Mouse (Mus musculus) leukemia stem cell, adult 10-12 weeks (primary cell): Measurements from ENCODE around the gene Olfr654. TPM values are rescaled to one million over a fixed set of nuclear protein-coding genes. Genes with fewer than 3 reads are reported as not detected.

ENCODE experiments used
- polyA plus RNA-seq: library from polyadenylated mRNA; stranded (reverse); fragments of >175 nt; gene quantifications from 2 replicates; pipeline ENCODE4 v1.2.3, GENCODE M21; 2012; ENCODE audit warnings: low replicate concordance

Olfr654 gene
- not detected in 2 replicates for polyA plus RNA-seq

GRCm38 (mm10) chr7:104586725-104587124, at the start of gene Olfr654:
TSS of gene Olfr654 (plus strand) at chr7:104587025.

GRCm38 (mm10) chr7:104549833-104550232, 37.0 kb upstream of the Olfr654 start, which contains the start of gene Olfr651:
TSS of gene Olfr651 (plus strand) at chr7:104550133.

GRCm38 (mm10) chr7:104560601-104561000, 26.2 kb upstream of the Olfr654 start, which contains the start of gene Olfr652:
TSS of gene Olfr652 (plus strand) at chr7:104560901.

GRCm38 (mm10) chr7:104577014-104577413, 9.8 kb upstream of the Olfr654 start, which contains the start of gene Olfr653:
TSS of gene Olfr653 (plus strand) at chr7:104577314.

GRCm38 (mm10) chr7:104601679-104602078, 14.9 kb downstream of the Olfr654 start, which contains the start of gene Olfr655:
TSS of gene Olfr655 (minus strand) at chr7:104601779.

GRCm38 (mm10) chr7:104613655-104614054, 26.8 kb downstream of the Olfr654 start, which contains the start of gene Olfr656:
TSS of gene Olfr656 (plus strand) at chr7:104613955.

GRCm38 (mm10) chr7:104624494-104624893, 37.7 kb downstream of the Olfr654 start, which contains the start of gene Olfr657:
TSS of gene Olfr657 (plus strand) at chr7:104624794.

Other genes with a start within 250 kb of the Olfr654 start
- 0.66 and 2.8 TPM in 2 replicates for gene Trim12c, start 233.7 kb upstream of the Olfr654 start, polyA plus RNA-seq
- not detected in 2 replicates for gene Trim30b, start 217.1 kb upstream of the Olfr654 start, polyA plus RNA-seq
- gene Trim30c, start 186.2 kb upstream of the Olfr654 start, polyA plus RNA-seq: not detected in 2 replicates
- 3.5 and 5.4 TPM in 2 replicates for gene Trim30a, start 121.8 kb upstream of the Olfr654 start, polyA plus RNA-seq
- gene Trim30d, start 79.2 kb upstream of the Olfr654 start, polyA plus RNA-seq: 0.28 TPM in 1 of 2 replicates, not detected in the other
- gene Olfr651, start 36.9 kb upstream of the Olfr654 start, polyA plus RNA-seq: not detected in 2 replicates
- gene Olfr652, start 26.1 kb upstream of the Olfr654 start, polyA plus RNA-seq: not detected in 2 replicates
- gene Olfr653, start 9.7 kb upstream of the Olfr654 start, polyA plus RNA-seq: not detected in 2 replicates
- not detected in 2 replicates for gene Olfr655, start 14.8 kb downstream of the Olfr654 start, polyA plus RNA-seq
- not detected in 2 replicates for gene Olfr656, start 26.9 kb downstream of the Olfr654 start, polyA plus RNA-seq
- gene Olfr657, start 37.8 kb downstream of the Olfr654 start, polyA plus RNA-seq: 0.09 TPM in 1 of 2 replicates, not detected in the other
- gene Olfr658, start 60.3 kb downstream of the Olfr654 start, polyA plus RNA-seq: not detected in 2 replicates
- not detected in 2 replicates for gene Olfr659, start 79.7 kb downstream of the Olfr654 start, polyA plus RNA-seq
- not detected in 2 replicates for gene Olfr661, start 99.5 kb downstream of the Olfr654 start, polyA plus RNA-seq
- gene Usp17le, start 190.4 kb downstream of the Olfr654 start, polyA plus RNA-seq: not detected in 2 replicates